Mouse (Mus musculus): ENCODE results near the gene Gm28961. TPM values are rescaled to one million over a fixed set of nuclear protein-coding genes. Genes with fewer than 3 reads are reported as not detected.
"Not testable (repeated sequence)": the region's sequence is repeated elsewhere in the genome, so short reads cannot be mapped to it uniquely, and the experiment has no call there.

Gm28961 gene
- not detected in 2 replicates for polyA plus RNA-seq (2015; fragmentation: Nextera tagmentation; extraction: Ambion mirVana)

GRCm38 (mm10) chrY:57705397-57705796 lies at the start of gene Gm28961:
Gm28961 (plus strand) TSS chrY:57705697.
- H3K4me1 ChIP-seq; H3K4me3 ChIP-seq; H3K9me3 ChIP-seq; ATAC-seq (ENCODE audit: insufficient number of reproducible peaks, low FRiP score, low TSS enrichment, low read depth); H3K36me3 ChIP-seq; H3K27me3 ChIP-seq; H3K27ac ChIP-seq; H3K9ac ChIP-seq; H3K4me2 ChIP-seq: not testable (repeated sequence)
- WGBS: no CpG with 5 or more reads among the region's 6 CpGs

Other genes with a start within 250 kb of the Gm28961 start
- gene Gm21943, start 172.0 kb upstream of the Gm28961 start, polyA plus RNA-seq (2015; fragmentation: Nextera tagmentation; extraction: Ambion mirVana): not detected in 2 replicates